Mouse (Mus musculus) mesoderm, embryonic 11.5 days (tissue): ENCODE data around the gene Dcaf8.
A peak's percentile ranks its signal among the peaks of the same experiment; 100 is the strongest.

Experiments used
- DNase-seq: peaks from one replicate; pipeline ENCODE4 v3.0.0-alpha.2; 2012; ENCODE audit warnings: low read depth, low spot score

Gene Dcaf8

GRCm38 (mm10) chr1:172148279-172148954, 533 bp downstream of the Dcaf8 start:
- peak; percentile 70 for DNase-seq

- no peak for DNase-seq
These were observed 1.3 kb downstream of the Dcaf8 start for GRCm38 (mm10) chr1:172148955-172149815.

DNA sequence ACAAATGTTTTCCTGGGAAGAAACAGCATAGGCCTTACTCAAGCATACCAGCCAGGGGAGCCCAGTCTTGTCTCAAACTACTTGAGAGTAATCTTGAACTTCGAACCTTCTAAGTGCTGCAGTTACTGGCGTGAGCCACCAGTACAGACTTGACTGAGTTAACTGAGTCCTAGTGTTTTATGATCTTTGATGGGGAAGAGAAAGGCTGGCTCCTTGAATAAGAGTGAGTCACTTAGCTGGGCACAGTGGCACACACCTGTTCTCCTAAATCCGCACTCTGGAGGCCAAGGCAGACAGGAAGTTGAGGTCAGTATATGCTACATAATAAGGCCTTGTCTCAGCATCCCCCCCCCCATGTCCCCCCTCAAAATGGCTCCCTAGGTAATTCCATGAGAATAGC, 6.7 kb downstream of the Dcaf8 start:
- no peak for DNase-seq

DNA sequence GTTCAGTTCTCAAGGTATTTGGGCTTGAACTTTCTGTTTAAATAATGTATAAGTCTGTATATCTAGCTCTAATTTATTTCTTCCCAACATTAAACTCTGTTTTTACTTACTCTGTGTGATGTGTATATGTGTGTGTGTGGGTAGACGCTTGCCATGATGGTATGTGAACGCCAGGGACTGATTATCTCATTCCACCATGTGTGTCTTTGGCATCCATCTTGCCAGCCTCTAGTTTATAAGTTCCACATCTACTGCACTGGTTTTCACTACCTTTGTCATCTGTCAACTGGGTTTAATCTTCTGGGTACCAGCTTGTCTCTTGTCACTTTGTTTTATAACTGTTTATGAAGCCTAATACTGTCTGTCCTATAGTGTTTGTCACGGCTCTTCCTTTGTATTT, 7.6 kb downstream of the Dcaf8 start:
- no peak for DNase-seq

- DNase-seq, result no peak
These were observed 12.1 kb downstream of the Dcaf8 start for GRCm38 (mm10) chr1:172159970-172160369.

GRCm38 (mm10) chr1:172160508-172160907, 12.6 kb downstream of the Dcaf8 start:
- no peak for DNase-seq

DNA sequence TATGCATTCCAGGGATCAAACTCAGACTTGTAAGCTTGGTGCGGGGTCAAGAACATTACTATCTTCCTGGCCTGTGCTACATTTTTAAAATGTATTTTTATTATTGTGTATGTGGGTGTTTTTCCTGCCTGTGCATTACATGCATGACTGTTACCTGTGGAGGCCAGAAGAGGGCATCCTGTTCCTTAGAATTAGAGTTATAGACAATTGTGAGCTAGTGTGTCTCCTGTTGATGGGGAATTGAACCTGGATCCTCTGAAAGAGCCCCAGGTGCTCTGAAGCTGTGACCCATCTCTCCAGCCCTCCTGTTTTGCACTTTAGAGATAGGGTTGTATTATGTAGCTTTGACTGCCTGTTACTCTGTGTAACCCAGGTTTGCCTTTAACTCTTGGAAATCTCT, 14.1 kb downstream of the Dcaf8 start:
- no peak for DNase-seq

GRCm38 (mm10) chr1:172162959-172163358, 15.1 kb downstream of the Dcaf8 start:
- no peak for DNase-seq

GRCm38 (mm10) chr1:172167911-172168310, 20.0 kb downstream of the Dcaf8 start:
- DNase-seq, result no peak

DNA sequence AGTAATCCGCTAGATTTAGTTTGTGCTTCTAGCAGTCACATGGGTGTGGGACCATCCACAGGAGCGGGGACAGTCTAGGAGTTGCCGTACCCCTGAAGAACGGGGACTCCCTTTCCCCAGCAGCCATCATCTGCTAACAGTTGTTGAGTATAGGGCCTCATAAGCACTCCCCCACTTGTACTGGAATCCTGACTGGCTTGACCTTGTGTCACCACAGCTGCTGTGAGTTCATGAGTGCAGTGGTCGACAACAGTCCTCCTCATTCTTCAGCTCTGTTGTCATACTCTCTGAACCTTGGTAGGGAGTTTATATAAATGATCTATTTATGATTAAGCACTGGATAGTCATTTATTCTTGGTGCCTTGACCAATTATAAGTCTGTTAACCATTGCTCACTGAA, 21.9 kb downstream of the Dcaf8 start:
- DNase-seq, result no peak

DNA sequence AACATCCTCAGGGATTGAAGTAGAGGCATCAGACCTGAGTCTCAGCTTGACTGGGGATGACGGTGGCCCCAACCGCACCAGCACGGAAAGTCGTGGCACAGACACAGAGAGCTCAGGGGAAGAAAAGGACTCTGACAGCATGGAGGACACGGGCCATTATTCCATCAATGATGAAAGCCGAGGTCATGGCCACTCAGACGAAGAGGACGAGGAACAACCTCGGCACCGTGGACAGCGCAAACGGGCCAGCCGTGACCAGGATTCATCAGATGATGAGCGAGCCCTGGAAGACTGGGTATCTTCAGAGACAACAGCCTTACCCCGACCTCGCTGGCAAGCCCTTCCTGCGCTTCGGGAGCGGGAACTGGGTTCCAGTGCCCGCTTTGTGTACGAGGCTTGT, 24.5 kb downstream of the Dcaf8 start:
- no peak for DNase-seq

- DNase-seq, result no peak
These were observed 25.3 kb downstream of the Dcaf8 start for GRCm38 (mm10) chr1:172173181-172173580.

DNA sequence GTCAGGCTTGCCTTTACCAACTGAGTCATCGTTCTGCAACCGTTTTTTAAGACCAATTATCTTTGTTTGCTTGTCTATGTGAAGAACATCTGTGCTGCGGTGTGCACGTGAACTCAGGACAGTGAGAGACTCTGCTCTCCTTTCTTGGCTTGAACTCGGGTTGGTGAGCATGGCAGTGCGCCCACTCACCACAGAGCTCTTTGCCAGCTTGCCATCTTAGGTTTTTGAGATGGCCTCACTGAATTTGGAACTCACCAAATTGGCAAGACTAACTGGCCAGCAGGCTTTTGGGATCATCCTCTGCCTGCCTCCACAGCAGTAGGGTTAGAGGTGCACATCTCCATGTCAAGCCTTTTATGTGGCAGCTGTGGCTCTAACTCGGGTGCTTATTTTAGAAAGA, 29.9 kb downstream of the Dcaf8 start:
- no peak for DNase-seq

DNA sequence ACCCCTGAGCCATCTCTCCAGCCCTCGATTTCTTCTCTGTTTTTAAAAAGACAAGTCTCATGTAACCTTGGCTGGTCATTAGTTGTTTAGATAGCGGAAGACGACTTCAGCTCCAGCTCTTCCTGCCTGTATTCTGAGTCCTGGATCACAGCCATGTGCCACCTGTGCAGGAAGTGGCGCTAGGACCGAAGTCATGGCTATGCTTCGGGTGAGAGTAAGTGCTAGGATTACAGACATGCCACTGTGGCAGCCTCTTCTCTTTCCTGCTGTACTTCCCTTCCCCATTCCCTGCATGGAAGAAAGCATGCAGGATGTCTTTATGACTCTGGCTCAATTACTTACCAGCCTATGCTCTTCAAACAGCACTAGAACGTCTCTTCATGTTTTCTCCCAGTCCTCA, 31.2 kb downstream of the Dcaf8 start:
- no peak for DNase-seq

DNA sequence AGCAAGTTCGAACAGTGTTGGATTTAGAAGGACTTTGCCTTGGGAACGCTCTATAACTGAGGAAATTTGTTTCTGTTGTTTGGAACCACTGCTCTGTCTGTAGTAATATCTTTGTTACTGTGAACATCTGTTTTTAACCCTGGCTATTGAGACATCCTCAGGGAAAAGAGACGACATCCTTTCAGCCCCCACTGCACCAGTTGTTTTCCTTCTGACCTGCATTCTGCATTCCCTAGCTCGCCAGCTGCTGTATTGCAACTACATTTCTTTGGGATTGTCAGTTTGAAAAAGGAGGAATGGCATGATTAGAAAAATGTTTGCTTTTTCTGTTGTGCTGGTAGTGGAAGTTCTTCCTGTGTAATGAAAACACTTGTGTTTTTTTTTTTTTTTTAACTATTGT, 33.0 kb downstream of the Dcaf8 start:
- DNase-seq, result no peak

GRCm38 (mm10) chr1:172181777-172182176, 33.9 kb downstream of the Dcaf8 start:
- no peak for DNase-seq

DNA sequence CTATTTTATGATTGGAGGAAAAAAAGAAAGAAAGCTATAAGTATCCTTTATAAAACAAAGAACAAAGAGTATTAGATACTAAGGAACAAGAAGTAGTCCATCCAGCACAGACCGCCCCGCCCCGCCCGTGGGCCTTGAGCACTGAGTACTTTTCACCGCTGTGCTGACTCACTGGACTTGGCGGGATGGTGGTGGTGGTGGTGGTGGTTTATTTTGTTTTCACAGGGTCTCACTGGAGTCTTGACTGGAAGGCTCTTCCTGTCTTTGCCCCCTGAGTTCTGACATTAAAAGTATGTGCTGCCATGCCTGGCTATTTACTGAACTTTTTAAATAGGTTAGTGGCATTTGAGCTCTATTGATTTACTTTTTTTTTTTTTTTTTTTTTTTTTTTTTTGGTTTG, 35.2 kb downstream of the Dcaf8 start:
- DNase-seq, result no peak

DNA sequence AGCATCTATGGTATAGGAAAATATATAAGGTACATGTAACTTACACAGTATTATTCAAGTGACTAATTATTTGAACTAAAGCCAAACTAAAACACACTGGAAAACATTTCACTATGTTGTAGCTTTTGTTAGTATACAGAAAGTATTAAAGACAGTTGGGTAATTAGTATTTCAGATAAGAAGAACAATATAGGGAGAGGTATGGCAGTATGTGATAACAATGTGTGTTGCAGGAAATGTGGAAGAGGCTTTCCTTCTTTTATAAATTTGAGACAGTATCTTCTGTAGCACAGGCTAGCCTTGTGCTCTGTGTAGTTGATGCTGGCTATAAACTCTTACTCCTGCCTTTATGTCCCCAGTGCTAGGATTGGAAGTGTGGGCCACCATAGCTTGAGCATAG, 36.0 kb downstream of the Dcaf8 start:
- DNase-seq, result no peak

DNA sequence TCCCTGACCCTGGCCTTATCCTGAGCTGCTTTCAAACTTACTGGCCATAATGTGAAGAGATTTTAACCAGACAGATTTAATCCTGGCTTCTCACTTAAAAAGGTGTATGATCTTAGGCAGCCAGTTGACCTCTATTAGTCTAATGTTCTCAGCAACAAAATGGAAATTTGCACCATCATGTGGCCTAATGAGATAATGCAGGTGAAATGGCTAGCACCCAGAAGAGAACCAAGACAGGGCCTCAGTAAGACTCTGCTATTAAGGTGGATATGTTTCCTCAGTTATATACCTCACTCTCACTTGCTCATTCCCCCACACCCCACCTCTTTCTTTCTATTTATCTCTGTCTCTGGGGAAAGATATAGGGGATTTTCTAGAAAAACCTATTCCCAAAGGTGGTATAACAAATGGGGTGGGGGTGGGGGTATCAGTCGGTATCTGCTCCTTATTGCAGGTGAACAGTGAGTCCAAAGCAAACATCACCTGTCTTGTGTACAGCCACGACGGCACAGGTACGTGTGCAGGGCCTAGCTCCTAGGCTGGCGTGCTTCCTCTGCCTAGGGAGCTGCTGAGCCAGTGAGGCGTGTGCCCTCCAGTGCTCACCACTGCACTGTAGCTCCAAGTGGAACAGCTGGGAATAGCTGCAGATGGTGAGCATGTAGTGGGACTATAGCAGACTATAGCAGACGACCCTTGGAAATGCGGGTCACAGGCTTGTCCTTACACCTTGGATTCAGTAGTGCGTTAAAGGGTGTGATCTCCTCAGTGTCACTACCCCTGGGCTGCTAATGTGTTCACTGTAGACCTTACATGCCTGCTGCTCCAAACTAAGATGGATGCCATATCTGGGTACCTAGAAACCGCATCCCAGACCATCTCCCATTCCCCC, 38.8 kb downstream of the Dcaf8 start:
- no peak for DNase-seq

DNA sequence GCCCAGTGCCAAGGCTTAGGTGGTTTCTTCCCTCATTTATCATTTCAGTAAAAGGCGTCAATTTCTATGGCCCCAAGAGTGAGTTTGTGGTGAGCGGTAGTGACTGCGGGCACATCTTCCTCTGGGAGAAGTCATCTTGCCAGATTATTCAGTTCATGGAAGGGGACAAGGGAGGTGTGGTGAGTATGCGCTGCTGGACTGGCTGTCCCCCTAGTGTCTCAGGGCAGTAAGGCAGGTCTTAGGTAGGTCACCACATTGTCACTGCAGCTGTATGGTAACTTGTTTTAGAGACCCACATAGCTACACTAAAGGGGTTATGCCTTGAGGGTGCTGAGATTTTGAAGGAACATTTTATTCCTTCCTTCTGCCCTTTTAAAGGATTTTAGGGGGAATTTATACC, 41.0 kb downstream of the Dcaf8 start:
- peak; percentile 38 for DNase-seq

DNA sequence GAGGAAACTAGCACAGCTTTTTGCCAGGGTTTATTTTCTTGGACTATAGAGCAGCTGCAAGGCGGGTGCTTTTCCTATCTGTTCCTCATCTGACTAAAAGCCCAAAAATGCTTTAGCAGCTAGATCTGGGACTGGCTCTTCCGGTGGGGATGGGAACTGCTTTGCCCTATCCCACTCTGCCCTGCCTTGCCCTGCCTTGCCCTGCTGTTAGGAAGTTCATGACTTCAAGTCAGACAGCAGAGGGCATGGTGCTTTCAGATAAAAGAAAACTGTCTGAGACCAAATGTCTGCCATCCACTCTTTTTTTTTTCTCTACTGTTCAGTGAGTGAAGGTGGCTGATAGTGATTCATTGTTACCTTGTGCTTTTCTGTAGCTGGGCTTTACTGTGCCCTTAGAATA, 43.7 kb downstream of the Dcaf8 start:
- no peak for DNase-seq

DNA sequence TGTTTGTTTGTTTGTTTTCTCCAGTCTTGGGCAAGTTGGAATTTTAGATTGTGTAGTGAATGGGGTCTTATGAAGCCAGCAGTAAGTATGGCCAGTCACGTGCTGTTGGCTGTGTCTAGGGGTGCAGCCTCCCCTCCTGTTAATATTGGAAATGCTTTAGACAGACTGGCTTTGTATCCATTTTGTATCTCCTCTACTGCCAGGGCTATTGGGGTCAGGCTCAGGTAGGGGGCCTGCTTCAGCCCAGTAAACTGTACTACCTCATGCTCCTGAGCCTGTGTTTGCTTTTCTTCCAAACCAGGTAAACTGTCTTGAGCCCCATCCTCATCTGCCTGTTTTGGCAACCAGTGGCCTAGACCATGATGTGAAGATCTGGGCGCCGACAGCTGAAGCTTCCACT, 44.3 kb downstream of the Dcaf8 start:
- DNase-seq, result no peak
